Mouse (Mus musculus): ENCODE measurements around the gene Naaladl1. TPM values are rescaled to one million over a fixed set of nuclear protein-coding genes. Genes with fewer than 3 reads are reported as not detected.

Gene Naaladl1
- polyA plus RNA-seq, 1 experiment from 2014 or later: 2.5 TPM

DNA sequence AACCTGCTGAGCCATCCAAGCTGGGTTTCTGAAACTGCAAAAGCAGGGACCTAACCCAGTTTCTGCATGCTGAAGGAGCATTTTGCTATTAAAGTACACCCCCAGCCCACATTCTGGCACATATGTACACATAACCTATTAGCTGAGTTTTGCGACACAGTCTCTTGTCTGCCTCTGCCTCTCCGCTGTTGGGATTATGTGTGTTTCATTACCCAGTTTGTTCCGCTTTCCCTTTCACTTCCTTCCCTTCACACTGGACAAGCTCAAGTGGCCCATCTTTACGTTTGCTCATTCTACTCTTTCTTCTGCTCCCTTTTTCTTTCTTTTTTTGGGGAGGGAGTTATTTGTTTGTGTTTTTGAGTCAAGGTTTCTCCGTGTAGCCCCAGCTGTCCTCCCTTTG lies 31.7 kb upstream of the Naaladl1 start:
- WGBS (ENCODE audit: insufficient replicate concordance): 74% methylated on average over 5 of the region's 5 CpGs
- Histone ChIP-seq H3K27ac (ENCODE audit: low read length) (peak overlapping the region; percentile 45), H3K36me3 (ENCODE audit: control insufficient read depth, insufficient read depth) (peaks cover 3% of the 10 kb centered on the region), H3K9ac (ENCODE audit: low read depth, low read length) (no peak overlapping the region), H3K27me3 (ENCODE audit: control insufficient read depth, insufficient read depth, low read depth, low read length) (no peaks in the 10 kb centered on the region), H3K9me3 (replicated peaks; ENCODE audit: control insufficient read depth, low read length) (no peaks in the 10 kb centered on the region), H3K4me1 (ENCODE audit: control insufficient read depth, low read depth, low read length) (peaks cover 17% of the 10 kb centered on the region), H3K4me2 (ENCODE audit: low read depth, low read length) (no peak overlapping the region), H3K4me3 (ENCODE audit: low read depth, low read length) (no peak overlapping the region)
- no peak for ATAC-seq (ENCODE audit: low read depth)

DNA sequence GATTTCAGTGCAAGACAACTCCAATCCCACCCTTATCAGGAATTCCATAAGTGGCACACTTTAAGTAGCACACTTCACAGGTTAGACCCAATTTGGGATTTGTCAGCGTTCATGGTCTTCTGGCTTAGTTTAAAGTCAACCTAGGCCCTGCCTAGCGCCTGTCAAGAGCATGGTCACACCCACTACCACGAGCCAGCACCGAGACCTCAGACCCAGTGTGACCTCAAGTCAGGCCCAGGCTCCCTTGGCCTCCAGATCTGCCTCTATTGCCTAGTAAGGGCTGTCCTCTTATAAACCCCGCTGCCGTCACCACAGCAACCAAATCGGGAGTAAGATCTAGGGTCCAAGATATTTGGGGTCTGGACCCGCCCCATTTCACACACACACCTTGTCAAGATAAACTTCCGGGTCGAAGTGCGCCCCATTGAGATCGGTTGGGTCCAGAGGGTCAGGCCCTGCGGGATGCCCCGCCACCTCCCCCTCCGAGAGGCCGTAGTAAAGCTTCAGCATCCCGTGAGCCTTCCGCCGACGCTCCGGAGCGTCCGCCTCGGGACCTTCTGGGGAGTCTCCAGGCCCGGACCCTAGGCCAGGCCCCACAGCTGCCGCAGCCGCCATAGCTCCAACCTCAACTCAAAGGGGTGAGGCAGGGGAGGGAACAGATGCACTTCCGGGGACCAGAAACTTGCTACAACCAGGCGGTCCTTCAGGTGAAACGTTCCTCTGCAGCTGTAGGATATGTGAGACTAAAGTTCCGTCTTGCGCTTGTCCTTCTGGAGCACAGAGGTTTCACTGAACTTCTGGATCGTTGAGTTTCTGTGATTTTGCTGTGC lies 28.8 kb upstream of the Naaladl1 start, which contains the start of gene Vps51:
Gene Vps51, minus strand, starts transcription at position 668 of the 830 bp plus-strand sequence.
- peak within 1 kb of the TSS; percentile 86 for H3K9ac ChIP-seq (ENCODE audit: low read depth, low read length)
- H3K36me3 ChIP-seq (ENCODE audit: control insufficient read depth, insufficient read depth): peaks cover 6% of the 10 kb centered on the region; the same call in 1 of the 2 replicates
- H3K4me1 ChIP-seq (ENCODE audit: control insufficient read depth, low read depth, low read length): peaks cover 17% of the 10 kb centered on the region
- H3K9me3 ChIP-seq (replicated peaks; ENCODE audit: control insufficient read depth, low read length): no peaks in the 10 kb centered on the region
- under 1% methylated on average over 33 of the region's 33 CpGs for WGBS (ENCODE audit: insufficient replicate concordance)
- H3K27me3 ChIP-seq (ENCODE audit: control insufficient read depth, insufficient read depth, low read depth, low read length): no peaks in the 10 kb centered on the region
- H3K4me2 ChIP-seq (ENCODE audit: low read depth, low read length): peak within 1 kb of the TSS; percentile 81
- peak within 1 kb of the TSS; percentile 89 for H3K4me3 ChIP-seq (ENCODE audit: low read depth, low read length)
- peak; percentile 88 for ATAC-seq (ENCODE audit: low read depth)
- peak within 1 kb of the TSS; percentile 86 for H3K27ac ChIP-seq (ENCODE audit: low read length)

DNA sequence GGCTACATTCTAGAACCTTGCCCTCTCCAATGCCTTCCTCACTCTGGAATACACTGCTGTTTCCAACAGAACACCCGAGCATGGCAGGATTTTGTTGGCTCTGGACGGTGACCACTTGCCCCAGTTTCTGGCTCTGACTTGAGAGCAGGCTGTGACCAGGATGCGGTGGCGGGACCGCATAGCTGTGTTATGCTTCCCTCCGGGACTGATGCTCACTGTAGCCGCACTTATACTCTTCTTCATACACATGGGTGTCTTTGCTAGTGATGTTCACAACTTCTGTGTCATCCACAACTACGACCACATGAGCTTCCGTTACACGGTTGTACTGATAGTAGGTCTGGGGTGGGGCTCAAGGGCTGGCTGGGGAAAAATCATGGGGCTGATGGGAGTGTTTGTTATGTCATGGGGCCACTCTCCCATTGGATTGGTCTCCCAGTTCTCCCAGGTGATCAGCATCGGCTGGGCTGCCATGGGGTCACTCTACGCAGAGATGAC lies 25.6 kb upstream of the Naaladl1 start, which contains the start of gene Tmem262:
Gene Tmem262, plus strand, starts transcription at position 51 of the 498 bp plus-strand sequence.
- H3K27ac ChIP-seq (ENCODE audit: low read length): no peak within 1 kb of the TSS
- no peaks in the 10 kb centered on the region for H3K9me3 ChIP-seq (replicated peaks; ENCODE audit: control insufficient read depth, low read length)
- peaks cover 8% of the 10 kb centered on the region; the same call in 1 of the 2 replicates for H3K36me3 ChIP-seq (ENCODE audit: control insufficient read depth, insufficient read depth)
- H3K4me3 ChIP-seq (ENCODE audit: low read depth, low read length): no peak within 1 kb of the TSS
- no peak for ATAC-seq (ENCODE audit: low read depth)
- 76% methylated on average over 12 of the region's 12 CpGs for WGBS (ENCODE audit: insufficient replicate concordance)
- H3K9ac ChIP-seq (ENCODE audit: low read depth, low read length): no peak within 1 kb of the TSS
- H3K27me3 ChIP-seq (ENCODE audit: control insufficient read depth, insufficient read depth, low read depth, low read length): no peaks in the 10 kb centered on the region
- no peak within 1 kb of the TSS for H3K4me2 ChIP-seq (ENCODE audit: low read depth, low read length)
- peaks cover 26% of the 10 kb centered on the region for H3K4me1 ChIP-seq (ENCODE audit: control insufficient read depth, low read depth, low read length)

DNA sequence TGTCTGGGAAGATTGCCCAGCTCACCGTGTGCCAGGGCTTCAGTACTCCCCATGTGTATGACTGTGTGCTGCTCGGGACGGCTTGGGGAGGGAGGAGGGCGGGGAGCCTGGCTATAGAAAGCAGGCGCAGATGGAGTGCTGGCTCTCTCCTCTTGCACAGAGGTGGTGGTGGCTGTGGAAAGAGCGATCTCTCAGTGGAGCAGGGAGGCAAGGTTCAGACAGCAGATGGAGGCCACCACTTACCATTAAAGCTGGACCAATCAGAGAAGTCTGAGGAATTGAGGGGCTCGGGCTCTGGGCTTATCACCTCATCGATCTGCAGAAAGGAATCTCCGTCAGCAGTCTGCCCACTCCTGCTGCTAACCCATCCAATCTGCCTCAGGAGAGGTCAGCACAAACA lies 23.4 kb upstream of the Naaladl1 start, which contains the start of gene Gm28374:
Gene Gm28374, minus strand, starts transcription at position 101 of the 400 bp plus-strand sequence.
- no peak within 1 kb of the TSS for H3K4me3 ChIP-seq (ENCODE audit: low read depth, low read length)
- no peak for ATAC-seq (ENCODE audit: low read depth)
- H3K9me3 ChIP-seq (replicated peaks; ENCODE audit: control insufficient read depth, low read length): no peaks in the 10 kb centered on the region
- peaks cover 26% of the 10 kb centered on the region for H3K4me1 ChIP-seq (ENCODE audit: control insufficient read depth, low read depth, low read length)
- no peak within 1 kb of the TSS for H3K4me2 ChIP-seq (ENCODE audit: low read depth, low read length)
- no peaks in the 10 kb centered on the region for H3K27me3 ChIP-seq (ENCODE audit: control insufficient read depth, insufficient read depth, low read depth, low read length)
- no peak within 1 kb of the TSS for H3K9ac ChIP-seq (ENCODE audit: low read depth, low read length)
- H3K27ac ChIP-seq (ENCODE audit: low read length): no peak within 1 kb of the TSS
- 80% methylated on average over 9 of the region's 9 CpGs for WGBS (ENCODE audit: insufficient replicate concordance)
- peaks cover 19% of the 10 kb centered on the region for H3K36me3 ChIP-seq (ENCODE audit: control insufficient read depth, insufficient read depth)

GRCm38 (mm10) chr19:6084478-6085248 lies 20.9 kb upstream of the Naaladl1 start, which contains the start of the genes Zfpl1 and Cdca5:
Gene Zfpl1, minus strand, starts transcription at chr19:6084956.
Gene Cdca5, plus strand, starts transcription at chr19:6084983.
- no peaks in the 10 kb centered on the region for H3K9me3 ChIP-seq (replicated peaks; ENCODE audit: control insufficient read depth, low read length)
- peak; percentile 90 for ATAC-seq (ENCODE audit: low read depth)
- H3K27ac ChIP-seq (ENCODE audit: low read length): peak within 1 kb of the TSS; percentile 93

DNA sequence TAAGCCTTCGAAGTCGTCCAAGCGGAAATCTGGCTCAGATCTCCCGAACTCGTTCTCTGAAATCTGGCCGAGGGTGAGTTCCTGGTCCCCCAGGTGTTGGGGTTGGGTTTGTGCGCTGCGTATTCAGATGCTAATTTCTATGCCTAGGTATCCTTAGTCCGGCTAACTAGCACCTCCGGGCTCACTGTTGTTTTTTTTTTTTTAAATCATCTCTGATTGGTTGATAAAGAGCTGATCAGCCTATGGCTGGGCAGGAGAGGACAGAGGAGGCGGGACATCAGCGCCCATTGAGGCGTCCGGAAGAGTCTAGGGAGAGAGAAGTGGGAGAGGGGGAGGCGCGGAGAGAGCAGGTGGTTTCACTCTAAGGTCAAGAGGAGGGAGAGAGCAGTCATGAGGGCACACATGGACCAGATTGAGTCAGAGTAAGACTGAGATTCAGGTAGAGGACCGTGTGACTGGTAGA lies 20.1 kb upstream of the Naaladl1 start:
- under 1% methylated on average over 17 of the region's 17 CpGs for WGBS (ENCODE audit: insufficient replicate concordance)
- Histone ChIP-seq H3K27me3 (ENCODE audit: control insufficient read depth, insufficient read depth, low read depth, low read length) (no peaks in the 10 kb centered on the region), H3K27ac (ENCODE audit: low read length) (peak overlapping the region; percentile 93), H3K4me3 (ENCODE audit: low read depth, low read length) (peak overlapping the region; percentile 95), H3K4me1 (ENCODE audit: control insufficient read depth, low read depth, low read length) (peaks cover 21% of the 10 kb centered on the region), H3K9me3 (replicated peaks; ENCODE audit: control insufficient read depth, low read length) (no peaks in the 10 kb centered on the region), H3K36me3 (ENCODE audit: control insufficient read depth, insufficient read depth) (peaks cover 48% of the 10 kb centered on the region), H3K9ac (ENCODE audit: low read depth, low read length) (peak overlapping the region; percentile 88), H3K4me2 (ENCODE audit: low read depth, low read length) (peak overlapping the region; percentile 88)
- peak; percentile 80 for ATAC-seq (ENCODE audit: low read depth)

More at GRCm38 (mm10) chr19:6084478-6085248, 20.9 kb upstream of the Naaladl1 start, which contains the start of the genes Zfpl1 and Cdca5:
- no peaks in the 10 kb centered on the region for H3K27me3 ChIP-seq (ENCODE audit: control insufficient read depth, insufficient read depth, low read depth, low read length)
- H3K9ac ChIP-seq (ENCODE audit: low read depth, low read length): peak within 1 kb of the TSS; percentile 88
- H3K36me3 ChIP-seq (ENCODE audit: control insufficient read depth, insufficient read depth): peaks cover 41% of the 10 kb centered on the region
- under 1% methylated on average over 58 of the region's 58 CpGs for WGBS (ENCODE audit: insufficient replicate concordance)
- peak within 1 kb of the TSS; percentile 95 for H3K4me3 ChIP-seq (ENCODE audit: low read depth, low read length)
- H3K4me1 ChIP-seq (ENCODE audit: control insufficient read depth, low read depth, low read length): peaks cover 21% of the 10 kb centered on the region
- peak within 1 kb of the TSS; percentile 88 for H3K4me2 ChIP-seq (ENCODE audit: low read depth, low read length)

- H3K4me3 ChIP-seq (ENCODE audit: low read depth, low read length): no peak overlapping the region
- H3K9ac ChIP-seq (ENCODE audit: low read depth, low read length): no peak overlapping the region
- H3K4me1 ChIP-seq (ENCODE audit: control insufficient read depth, low read depth, low read length): peaks cover 18% of the 10 kb centered on the region
- 93% methylated on average over 13 of the region's 13 CpGs for WGBS (ENCODE audit: insufficient replicate concordance)
- peaks cover 66% of the 10 kb centered on the region for H3K36me3 ChIP-seq (ENCODE audit: control insufficient read depth, insufficient read depth)
- H3K4me2 ChIP-seq (ENCODE audit: low read depth, low read length): no peak overlapping the region
- no peaks in the 10 kb centered on the region for H3K9me3 ChIP-seq (replicated peaks; ENCODE audit: control insufficient read depth, low read length)
- H3K27ac ChIP-seq (ENCODE audit: low read length): no peak overlapping the region
- ATAC-seq (ENCODE audit: low read depth): no peak
- H3K27me3 ChIP-seq (ENCODE audit: control insufficient read depth, insufficient read depth, low read depth, low read length): no peaks in the 10 kb centered on the region
These were observed 16.7 kb upstream of the Naaladl1 start for GRCm38 (mm10) chr19:6088841-6089240.

DNA sequence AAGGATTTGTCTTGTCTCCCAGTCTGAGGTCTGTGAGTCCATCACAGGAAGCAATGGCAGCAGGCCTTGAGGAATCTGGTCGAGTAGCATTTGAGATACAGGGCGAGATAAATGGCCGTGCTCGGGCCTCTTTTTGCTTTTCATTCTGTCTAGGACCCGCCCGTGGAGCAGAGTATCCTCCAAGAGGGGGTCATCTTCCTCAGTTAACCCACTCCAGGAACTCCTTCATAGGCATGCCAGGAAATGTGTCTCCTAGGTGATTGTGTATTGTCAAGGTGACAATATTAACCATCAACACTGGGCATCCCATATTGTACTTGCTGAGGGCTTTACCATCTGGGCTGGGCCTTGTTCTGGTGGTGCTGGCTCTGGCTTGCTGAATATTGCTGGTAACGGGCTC lies 11.5 kb upstream of the Naaladl1 start, which contains the start of gene AC131692.1:
Gene AC131692.1, plus strand, starts transcription at position 301 of the 400 bp plus-strand sequence.
- Histone ChIP-seq H3K4me1 (ENCODE audit: control insufficient read depth, low read depth, low read length) (no peaks in the 10 kb centered on the region), H3K27ac (ENCODE audit: low read length) (no peak within 1 kb of the TSS), H3K27me3 (ENCODE audit: control insufficient read depth, insufficient read depth, low read depth, low read length) (no peaks in the 10 kb centered on the region), H3K9me3 (replicated peaks; ENCODE audit: control insufficient read depth, low read length) (no peaks in the 10 kb centered on the region), H3K4me3 (ENCODE audit: low read depth, low read length) (no peak within 1 kb of the TSS), H3K4me2 (ENCODE audit: low read depth, low read length) (no peak within 1 kb of the TSS), H3K9ac (ENCODE audit: low read depth, low read length) (no peak within 1 kb of the TSS), H3K36me3 (ENCODE audit: control insufficient read depth, insufficient read depth) (peaks cover 50% of the 10 kb centered on the region)
- ATAC-seq (ENCODE audit: low read depth): no peak
- WGBS (ENCODE audit: insufficient replicate concordance): 80% methylated on average over 7 of the region's 7 CpGs
